Mouse (Mus musculus): Measurements from ENCODE around the gene Thsd4. TPM values are rescaled to one million over a fixed set of nuclear protein-coding genes. Genes with fewer than 3 reads are reported as not detected.
A peak's percentile ranks its signal among the peaks of the same experiment; 100 is the strongest.

Thsd4 gene
- total and polyA plus RNA-seq, 2 experiments from 2014 or later, result 4.8 to 45.0 TPM

GRCm38 (mm10) chr9:60410872-60411635 is 110.8 kb downstream of the Thsd4 start:
- no peak for ATAC-seq (ENCODE audit: insufficient read depth, low read depth)
- no peaks in the 10 kb centered on the region for H3K36me3 ChIP-seq (replicated peaks; ENCODE audit: control insufficient read depth, insufficient read depth, low read length)
- H3K27me3 ChIP-seq (ENCODE audit: control insufficient read depth, insufficient read depth, low read length), result no peaks in the 10 kb centered on the region
- WGBS, result 66% methylated on average over 17 of the region's 17 CpGs
- DNase-seq (ENCODE audit: low spot score), result no peak
- H3K4me1 ChIP-seq (ENCODE audit: control insufficient read depth, insufficient read depth), result peaks cover 11% of the 10 kb centered on the region; the same call in 1 of the 2 replicates
- H3K27ac ChIP-seq (ENCODE audit: low read depth), result no peak overlapping the region
- TF ChIP-seq CTCF (IDR thresholded peaks at IDR 0.05; ENCODE audit: low read depth), result no peak
- no peak for TF ChIP-seq EP300 (IDR thresholded peaks at IDR 0.05; ENCODE audit: low read depth)
- H3K4me2 ChIP-seq (ENCODE audit: low read depth, low read length), result no peak overlapping the region
- no peak overlapping the region for H3K4me3 ChIP-seq (ENCODE audit: low read depth, low read length)
- no peak overlapping the region for H3K9ac ChIP-seq (replicated peaks; ENCODE audit: low read depth, low read length)
- H3K9me3 ChIP-seq (replicated peaks; ENCODE audit: control insufficient read depth, low read length), result no peaks in the 10 kb centered on the region

GRCm38 (mm10) chr9:60407374-60407773 is 114.5 kb downstream of the Thsd4 start:
- no peak for DNase-seq (ENCODE audit: low spot score)
- ATAC-seq (ENCODE audit: insufficient read depth, low read depth), result 0 out of 2 replicates have a peak, but pooled peaks have one; percentile 20
- H3K36me3 ChIP-seq (replicated peaks; ENCODE audit: control insufficient read depth, insufficient read depth, low read length), result no peaks in the 10 kb centered on the region

GRCm38 (mm10) chr9:60405777-60406176 is 116.1 kb downstream of the Thsd4 start:
- DNase-seq (ENCODE audit: low spot score), result no peak
- no peaks in the 10 kb centered on the region for H3K9me3 ChIP-seq (replicated peaks; ENCODE audit: control insufficient read depth, low read length)
- 0 out of 2 replicates have a peak, but pooled peaks cover 7% of the 10 kb centered on the region for H3K4me1 ChIP-seq (ENCODE audit: control insufficient read depth, insufficient read depth)
- H3K36me3 ChIP-seq (replicated peaks; ENCODE audit: control insufficient read depth, insufficient read depth, low read length), result no peaks in the 10 kb centered on the region
- no peak overlapping the region for H3K27ac ChIP-seq (ENCODE audit: low read depth)
- H3K9ac ChIP-seq (replicated peaks; ENCODE audit: low read depth, low read length), result no peak overlapping the region
- H3K4me3 ChIP-seq (ENCODE audit: low read depth, low read length), result no peak overlapping the region
- no peaks in the 10 kb centered on the region for H3K27me3 ChIP-seq (ENCODE audit: control insufficient read depth, insufficient read depth, low read length)
- TF ChIP-seq CTCF (IDR thresholded peaks at IDR 0.05; ENCODE audit: low read depth), result no peak
- no peak for TF ChIP-seq EP300 (IDR thresholded peaks at IDR 0.05; ENCODE audit: low read depth)
- WGBS, result 59% methylated on average over 7 of the region's 7 CpGs
- no peak for ATAC-seq (ENCODE audit: insufficient read depth, low read depth)
- H3K4me2 ChIP-seq (ENCODE audit: low read depth, low read length), result no peak overlapping the region

More at GRCm38 (mm10) chr9:60407374-60407773, 114.5 kb downstream of the Thsd4 start:
- no peak for TF ChIP-seq CTCF (IDR thresholded peaks at IDR 0.05; ENCODE audit: low read depth)
- TF ChIP-seq EP300 (IDR thresholded peaks at IDR 0.05; ENCODE audit: low read depth), result no peak
- Histone ChIP-seq H3K4me2 (ENCODE audit: low read depth, low read length) (no peak overlapping the region), H3K4me3 (ENCODE audit: low read depth, low read length) (no peak overlapping the region), H3K4me1 (ENCODE audit: control insufficient read depth, insufficient read depth) (0 out of 2 replicates have a peak, but pooled peaks cover 7% of the 10 kb centered on the region), H3K27me3 (ENCODE audit: control insufficient read depth, insufficient read depth, low read length) (no peaks in the 10 kb centered on the region), H3K27ac (ENCODE audit: low read depth) (no peak overlapping the region), H3K9ac (replicated peaks; ENCODE audit: low read depth, low read length) (no peak overlapping the region), H3K9me3 (replicated peaks; ENCODE audit: control insufficient read depth, low read length) (no peaks in the 10 kb centered on the region)
- 41% methylated on average over 1 of the region's 1 CpGs for WGBS

GRCm38 (mm10) chr9:60402681-60403080 is 119.2 kb downstream of the Thsd4 start:
- DNase-seq (ENCODE audit: low spot score) (no peak), ATAC-seq (ENCODE audit: insufficient read depth, low read depth) (no peak)
- 88% methylated on average over 6 of the region's 6 CpGs for WGBS
- Histone ChIP-seq H3K4me1 (ENCODE audit: control insufficient read depth, insufficient read depth) (0 out of 2 replicates have a peak, but pooled peaks cover 6% of the 10 kb centered on the region), H3K27ac (ENCODE audit: low read depth) (no peak overlapping the region), H3K9ac (replicated peaks; ENCODE audit: low read depth, low read length) (no peak overlapping the region), H3K4me3 (ENCODE audit: low read depth, low read length) (no peak overlapping the region), H3K27me3 (ENCODE audit: control insufficient read depth, insufficient read depth, low read length) (no peaks in the 10 kb centered on the region), H3K4me2 (ENCODE audit: low read depth, low read length) (no peak overlapping the region), H3K9me3 (replicated peaks; ENCODE audit: control insufficient read depth, low read length) (no peaks in the 10 kb centered on the region), H3K36me3 (replicated peaks; ENCODE audit: control insufficient read depth, insufficient read depth, low read length) (no peaks in the 10 kb centered on the region)
- TF ChIP-seq EP300 (IDR thresholded peaks at IDR 0.05; ENCODE audit: low read depth) (no peak), CTCF (IDR thresholded peaks at IDR 0.05; ENCODE audit: low read depth) (no peak)

- Histone ChIP-seq H3K4me2 (ENCODE audit: low read depth, low read length) (no peak overlapping the region), H3K27ac (ENCODE audit: low read depth) (no peak overlapping the region), H3K27me3 (ENCODE audit: control insufficient read depth, insufficient read depth, low read length) (no peaks in the 10 kb centered on the region), H3K9me3 (replicated peaks; ENCODE audit: control insufficient read depth, low read length) (no peaks in the 10 kb centered on the region), H3K36me3 (replicated peaks; ENCODE audit: control insufficient read depth, insufficient read depth, low read length) (no peaks in the 10 kb centered on the region), H3K4me1 (ENCODE audit: control insufficient read depth, insufficient read depth) (no peaks in the 10 kb centered on the region; the same call in 1 of the 2 replicates), H3K9ac (replicated peaks; ENCODE audit: low read depth, low read length) (no peak overlapping the region), H3K4me3 (ENCODE audit: low read depth, low read length) (no peak overlapping the region)
- TF ChIP-seq CTCF (IDR thresholded peaks at IDR 0.05; ENCODE audit: low read depth), result no peak
- no peak for TF ChIP-seq EP300 (IDR thresholded peaks at IDR 0.05; ENCODE audit: low read depth)
- no peak for ATAC-seq (ENCODE audit: insufficient read depth, low read depth)
- DNase-seq (ENCODE audit: low spot score), result no peak
- WGBS, result 88% methylated on average over 8 of the region's 8 CpGs
Measured at GRCm38 (mm10) chr9:60400001-60400400, 121.8 kb downstream of the Thsd4 start.
